Mouse (Mus musculus) liver, embryonic 14.5 days (tissue): Measurements from ENCODE around the gene Myof.

Source experiments
- CTCF ChIP-seq: IDR thresholded peaks from 2 replicates; pipeline ENCODE4 v1.5.1; 2016; ENCODE audit warnings: antibody characterized with exemption, low read depth, control low read depth
- EP300 ChIP-seq: IDR thresholded peaks from 2 replicates; pipeline ENCODE4 v1.6.1; 2016; ENCODE audit warnings: antibody characterized with exemption, low read depth

DNA sequence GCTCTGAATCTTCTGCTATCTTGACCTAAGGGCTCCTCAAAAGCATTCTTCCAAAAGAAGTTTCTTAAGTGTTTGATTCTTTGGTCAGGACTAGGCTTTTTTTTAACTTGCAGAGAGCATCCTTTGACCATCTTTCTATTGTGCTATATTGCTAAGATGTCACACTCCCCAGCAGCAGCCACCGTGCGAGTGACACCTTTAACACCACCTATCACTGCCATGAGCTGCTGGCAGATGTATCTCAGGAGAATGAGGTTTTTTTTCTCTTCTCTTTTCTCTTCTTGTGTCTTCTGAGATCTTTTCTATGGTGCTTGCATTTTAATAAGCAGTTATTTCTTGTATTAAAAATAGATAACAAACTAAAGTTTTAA, 51.2 kb downstream of the Myof start:
- no peak for TF ChIP-seq CTCF
- TF ChIP-seq EP300, result no peak
